Mouse (Mus musculus): ENCODE data around the gene Nlrc5.

Nlrc5 gene

GRCm38 (mm10) chr8:94530643-94531042 is 96.5 kb downstream of the Nlrc5 start:
- DNase-seq (ENCODE audit: low spot score): no peak

GRCm38 (mm10) chr8:94532000-94532399 is 97.8 kb downstream of the Nlrc5 start:
- no peak for DNase-seq (ENCODE audit: low spot score)

- no peak for DNase-seq (ENCODE audit: low spot score)
Measured at GRCm38 (mm10) chr8:94532525-94532872, 98.3 kb downstream of the Nlrc5 start.

GRCm38 (mm10) chr8:94532873-94533671 is 98.9 kb downstream of the Nlrc5 start, which contains the start of gene Cpne2:
TSS of gene Cpne2 (plus strand) at chr8:94532990.
- DNase-seq (ENCODE audit: low spot score): peak; percentile 56

- DNase-seq (ENCODE audit: low spot score): no peak
Measured at GRCm38 (mm10) chr8:94534612-94535011, 100.5 kb downstream of the Nlrc5 start.

GRCm38 (mm10) chr8:94535631-94536030 is 101.5 kb downstream of the Nlrc5 start:
- no peak for DNase-seq (ENCODE audit: low spot score)

- DNase-seq (ENCODE audit: low spot score): no peak
Measured at GRCm38 (mm10) chr8:94537456-94537855, 103.3 kb downstream of the Nlrc5 start.

GRCm38 (mm10) chr8:94540025-94540424 is 105.9 kb downstream of the Nlrc5 start:
- DNase-seq (ENCODE audit: low spot score): no peak

- DNase-seq (ENCODE audit: low spot score): no peak
Measured at GRCm38 (mm10) chr8:94540889-94541795, 107.0 kb downstream of the Nlrc5 start.

- DNase-seq (ENCODE audit: low spot score): no peak
Measured at GRCm38 (mm10) chr8:94543981-94544380, 109.8 kb downstream of the Nlrc5 start.

- no peak for DNase-seq (ENCODE audit: low spot score)
Measured at GRCm38 (mm10) chr8:94549041-94549440, 114.9 kb downstream of the Nlrc5 start.

- no peak for DNase-seq (ENCODE audit: low spot score)
Measured at GRCm38 (mm10) chr8:94549482-94549881, 115.3 kb downstream of the Nlrc5 start.

- no peak for DNase-seq (ENCODE audit: low spot score)
Measured at GRCm38 (mm10) chr8:94549998-94550397, 115.8 kb downstream of the Nlrc5 start.

- no peak for DNase-seq (ENCODE audit: low spot score)
Measured at GRCm38 (mm10) chr8:94551471-94552422, 117.6 kb downstream of the Nlrc5 start.

GRCm38 (mm10) chr8:94552696-94553095 is 118.5 kb downstream of the Nlrc5 start:
- DNase-seq (ENCODE audit: low spot score): no peak

- no peak for DNase-seq (ENCODE audit: low spot score)
Measured at GRCm38 (mm10) chr8:94557281-94557680, 123.1 kb downstream of the Nlrc5 start.

GRCm38 (mm10) chr8:94561256-94561655 is 127.1 kb downstream of the Nlrc5 start:
- DNase-seq (ENCODE audit: low spot score): no peak

GRCm38 (mm10) chr8:94564421-94564820 is 130.3 kb downstream of the Nlrc5 start:
- no peak for DNase-seq (ENCODE audit: low spot score)

GRCm38 (mm10) chr8:94566033-94566432 is 131.9 kb downstream of the Nlrc5 start:
- no peak for DNase-seq (ENCODE audit: low spot score)

GRCm38 (mm10) chr8:94566446-94567158 is 132.4 kb downstream of the Nlrc5 start:
- DNase-seq (ENCODE audit: low spot score): no peak

- DNase-seq (ENCODE audit: low spot score): no peak
Measured at GRCm38 (mm10) chr8:94567159-94567849, 133.1 kb downstream of the Nlrc5 start.
